Mouse (Mus musculus) left cerebral cortex, adult 8-10 months (tissue): ENCODE data around the gene Rab11fip4. TPM values are rescaled to one million over a fixed set of nuclear protein-coding genes. Genes with fewer than 3 reads are reported as not detected.

Experiments
- DNase-seq, 2 experiments: peaks; one replicate each; pipeline ENCODE4 v3.0.0; 2022; ENCODE audit warnings: low spot score in 2 of 2
- total RNA-seq, 4 experiments: library from RNA; stranded (reverse); gene quantifications; 2 replicates each; pipeline ENCODE4 v1.2.4; 2022

The Rab11fip4 gene
- total RNA-seq, 4 experiments from 2014 or later, result 238 to 263 (median 241) TPM

DNA sequence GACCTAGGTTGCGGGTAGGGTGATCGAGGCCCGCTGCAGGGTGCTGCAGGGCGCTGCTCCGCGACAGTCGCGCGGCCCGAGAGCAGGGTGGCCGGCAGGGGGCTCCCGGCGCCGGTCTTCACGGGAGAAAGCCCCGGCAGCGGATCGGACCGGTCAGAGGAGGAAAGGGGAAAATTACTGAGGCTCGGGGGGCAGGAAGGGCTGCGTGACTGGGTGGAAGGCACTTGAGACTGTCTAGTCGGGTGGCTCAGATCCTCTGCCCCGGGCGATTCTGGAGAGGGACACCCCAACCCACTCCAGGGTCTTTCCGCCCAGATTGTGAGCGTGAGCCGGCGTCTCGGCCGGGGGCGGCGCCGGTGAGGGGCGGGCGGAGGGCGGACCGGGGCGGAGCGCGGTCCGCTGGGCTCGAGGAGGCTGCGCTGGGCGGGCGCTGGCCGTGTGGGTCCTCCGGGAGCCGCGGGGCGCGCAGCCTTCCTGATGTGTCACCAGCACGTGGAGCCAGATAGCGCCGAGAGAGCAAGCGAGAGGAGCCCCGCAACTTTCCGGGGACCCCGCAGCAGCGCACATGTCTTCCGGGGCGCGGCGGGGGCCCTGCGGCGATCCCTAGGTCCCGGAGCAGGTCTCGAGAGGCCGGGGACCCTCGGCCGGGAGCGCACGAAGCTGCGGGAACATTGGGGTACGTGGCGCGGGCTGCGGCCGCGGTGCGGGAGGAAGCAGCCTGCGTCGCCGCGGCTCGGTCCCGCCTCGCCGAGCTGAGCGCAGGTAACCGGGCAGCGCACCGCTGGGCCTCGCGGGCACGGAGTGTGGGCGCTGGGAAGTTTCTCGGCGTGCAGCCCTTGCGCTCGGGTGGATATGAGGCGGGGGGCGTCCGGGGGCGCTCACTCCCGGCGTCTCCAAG is 120.1 kb downstream of the Rab11fip4 start:
- DNase-seq, result peak; percentile 41 to 59

GRCm38 (mm10) chr11:79711766-79712369 is 120.9 kb downstream of the Rab11fip4 start:
- DNase-seq, result no peak

DNA sequence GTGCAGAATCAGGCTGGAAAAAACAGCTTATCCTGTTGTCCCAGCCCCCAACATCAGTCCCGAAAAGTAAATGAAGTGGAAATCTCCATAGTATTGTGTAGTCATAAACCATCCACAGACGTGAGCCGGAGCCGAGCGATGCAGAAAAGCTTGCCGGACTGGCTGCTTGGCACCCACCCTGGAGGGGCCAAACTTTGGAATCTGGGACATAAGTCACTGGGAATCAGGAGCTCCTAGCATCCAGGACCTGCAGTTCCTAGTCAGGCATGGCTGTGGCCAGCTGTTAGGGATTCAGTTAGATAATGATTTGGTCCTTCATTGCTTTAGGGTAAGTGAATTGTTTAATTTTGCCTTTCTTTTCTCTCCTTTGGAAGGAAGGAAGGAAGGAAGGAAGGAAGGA is 122.2 kb downstream of the Rab11fip4 start:
- no peak for DNase-seq

DNA sequence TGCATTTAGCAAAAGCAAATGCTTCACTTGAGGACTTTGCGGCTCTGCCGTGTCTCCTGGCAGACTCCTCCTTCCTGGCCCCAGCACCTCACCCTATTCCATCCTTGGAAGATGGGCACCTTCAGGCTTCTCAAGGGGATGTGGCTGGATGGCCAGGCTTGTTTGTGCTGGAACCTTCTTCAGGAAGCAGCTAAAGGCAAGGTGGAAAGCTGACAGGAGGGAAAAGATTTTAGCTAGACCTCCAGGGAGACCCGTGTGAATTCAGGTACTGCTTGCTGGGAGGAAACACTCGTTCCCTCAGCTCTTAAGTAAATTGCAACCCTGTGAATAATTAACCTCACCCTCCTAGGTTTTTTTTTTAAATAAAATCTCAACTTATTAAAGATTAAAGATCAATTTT is 122.7 kb downstream of the Rab11fip4 start:
- no peak for DNase-seq

GRCm38 (mm10) chr11:79714082-79714742 is 123.2 kb downstream of the Rab11fip4 start:
- no peak for DNase-seq

DNA sequence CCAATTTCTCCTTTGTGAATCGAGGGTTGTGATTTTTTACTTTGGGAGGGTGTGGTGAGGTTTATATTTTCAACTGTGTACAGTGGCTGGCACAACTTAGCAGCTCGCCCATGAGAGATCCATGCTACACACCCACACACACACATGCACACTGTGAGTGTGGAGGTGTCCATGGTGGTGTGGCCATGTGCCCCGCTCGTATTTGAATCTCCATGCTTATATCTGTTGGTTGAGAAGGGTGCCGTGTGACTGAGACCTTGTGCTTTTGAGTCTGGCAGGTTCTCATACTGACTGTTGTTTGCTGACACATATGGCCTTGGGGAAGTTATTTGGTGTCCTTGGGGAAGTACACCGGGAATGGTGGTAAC is 123.7 kb downstream of the Rab11fip4 start:
- no peak for DNase-seq

DNA sequence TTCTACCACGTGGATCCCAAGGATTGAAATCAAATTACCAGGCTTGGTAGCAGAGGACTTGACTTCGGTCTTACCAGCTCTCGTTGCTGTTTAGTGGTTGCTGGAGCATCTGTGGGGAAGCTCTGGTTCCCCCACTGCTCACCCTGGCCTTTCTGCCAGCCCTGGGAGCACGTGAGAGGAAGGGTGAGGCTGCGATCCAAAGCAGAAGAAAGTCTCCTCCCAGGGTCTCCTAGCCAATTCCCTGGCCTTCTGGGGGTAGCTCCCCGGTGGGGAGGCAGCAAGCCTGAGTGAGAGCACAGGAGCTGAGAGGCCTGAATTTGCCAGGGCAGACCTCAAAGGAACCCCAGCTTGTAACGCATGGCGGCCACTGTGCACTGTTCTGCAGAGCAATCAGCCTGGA is 124.3 kb downstream of the Rab11fip4 start:
- DNase-seq, result no peak

- no peak for DNase-seq
Measured at GRCm38 (mm10) chr11:79715733-79716452, 124.9 kb downstream of the Rab11fip4 start.

DNA sequence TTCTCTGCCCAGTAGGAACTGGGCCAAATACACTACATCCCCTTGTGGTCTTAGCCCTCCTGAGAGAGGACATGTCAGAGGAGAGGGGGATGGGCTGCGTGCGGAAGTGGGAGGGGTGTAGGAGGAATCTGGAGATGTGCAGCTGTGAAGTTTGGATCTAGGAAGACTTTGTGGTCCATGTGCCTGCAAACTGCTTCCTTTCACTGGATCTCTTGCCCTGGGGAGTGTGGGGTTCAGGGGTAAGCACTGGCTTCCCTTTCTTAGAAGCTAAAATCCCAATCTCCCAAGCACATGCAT is 125.4 kb downstream of the Rab11fip4 start:
- no peak for DNase-seq

GRCm38 (mm10) chr11:79717271-79717670 is 126.3 kb downstream of the Rab11fip4 start:
- DNase-seq, result no peak

- DNase-seq, result no peak
Measured at GRCm38 (mm10) chr11:79717801-79718200, 126.8 kb downstream of the Rab11fip4 start.

DNA sequence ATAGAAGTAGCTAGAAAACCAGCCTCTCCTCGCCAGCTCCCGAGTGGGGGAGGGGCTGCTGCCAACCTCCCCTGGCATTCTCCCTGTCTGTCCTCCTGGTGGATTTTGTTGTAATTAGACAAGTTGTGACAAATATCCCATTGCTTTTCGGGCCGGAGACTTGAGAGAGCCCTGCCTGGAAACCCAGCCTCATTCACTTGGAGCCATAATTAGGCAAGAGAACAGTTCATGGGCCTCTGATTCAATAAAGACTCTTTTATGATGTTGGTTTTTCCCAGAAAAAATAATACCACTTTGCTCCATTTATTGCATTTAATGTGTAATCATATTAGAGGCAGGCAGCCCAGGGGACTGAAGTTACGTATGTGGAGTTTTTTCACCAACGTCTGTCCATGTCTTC is 127.2 kb downstream of the Rab11fip4 start:
- no peak for DNase-seq

DNA sequence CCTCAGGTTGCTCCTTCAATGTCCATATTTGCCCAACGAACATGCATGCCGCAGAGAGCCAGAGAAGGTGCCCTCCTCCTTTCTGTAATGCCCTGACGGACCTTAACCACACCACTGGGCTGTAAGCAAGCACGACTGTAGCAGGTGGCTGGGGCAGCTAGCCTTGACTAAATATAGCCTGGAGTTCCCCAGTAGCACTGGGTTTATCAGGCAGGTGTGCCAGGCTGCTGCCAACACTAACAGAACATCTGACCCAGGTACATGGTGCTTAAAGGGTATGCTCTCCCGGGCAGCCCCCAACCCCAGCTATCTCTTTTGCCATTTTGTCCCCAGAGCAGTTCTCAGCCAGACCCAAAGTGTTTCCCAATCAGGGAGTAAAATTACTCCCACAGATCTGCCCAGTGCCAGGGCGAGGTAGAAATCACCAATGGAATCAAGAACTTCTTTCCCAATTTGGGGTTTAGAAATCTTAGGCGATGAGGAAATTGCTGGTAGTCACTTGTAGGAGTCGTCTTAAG is 127.9 kb downstream of the Rab11fip4 start:
- no peak for DNase-seq

GRCm38 (mm10) chr11:79720737-79721136 is 129.7 kb downstream of the Rab11fip4 start:
- DNase-seq, result no peak

DNA sequence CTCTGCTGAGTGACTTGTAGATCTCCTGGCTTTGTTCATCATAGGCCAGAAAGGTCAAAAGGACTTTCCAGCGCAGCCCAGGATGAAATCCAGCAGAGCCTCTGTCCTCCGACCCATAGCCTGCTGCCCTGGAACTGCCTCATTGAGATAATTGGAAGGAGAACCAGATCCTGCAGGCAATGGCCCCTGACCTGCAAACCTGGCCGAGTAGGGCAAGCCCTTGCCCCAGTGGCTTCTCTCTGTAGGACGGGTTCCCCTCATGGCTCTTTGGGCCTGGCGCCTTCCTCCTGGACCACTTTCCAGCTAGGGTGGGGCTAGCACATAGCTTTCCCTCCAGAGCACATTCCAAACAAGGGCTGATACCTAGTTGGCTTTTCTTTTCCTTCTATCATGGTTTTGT is 131.8 kb downstream of the Rab11fip4 start:
- DNase-seq, result no peak

DNA sequence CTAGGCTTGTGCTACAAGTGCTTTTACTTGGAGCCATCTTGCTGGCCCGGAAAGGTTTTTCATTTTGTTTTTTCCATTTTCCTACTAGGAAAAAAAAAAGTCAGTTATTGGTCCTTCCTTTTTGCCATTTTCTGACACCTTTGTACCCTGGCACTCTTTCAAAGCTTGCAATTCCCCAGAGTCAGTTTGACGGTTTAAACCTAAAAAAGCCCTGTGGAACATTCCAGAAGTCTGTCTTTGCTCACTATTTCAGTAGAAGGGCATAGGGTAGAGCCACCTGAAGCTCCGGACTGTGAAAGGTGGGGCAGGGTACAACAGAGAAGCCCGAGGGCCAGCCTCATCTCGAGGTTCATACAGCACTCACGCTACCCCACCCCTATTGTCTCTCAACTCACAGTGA is 134.0 kb downstream of the Rab11fip4 start:
- DNase-seq, result no peak

GRCm38 (mm10) chr11:79729231-79730047 is 138.4 kb downstream of the Rab11fip4 start:
- peak in 1 of 2 experiments; percentile 66 for DNase-seq

- no peak for DNase-seq
Measured at GRCm38 (mm10) chr11:79730462-79730861, 139.4 kb downstream of the Rab11fip4 start.

- DNase-seq, result no peak
Measured at GRCm38 (mm10) chr11:79731476-79731875, 140.5 kb downstream of the Rab11fip4 start.

DNA sequence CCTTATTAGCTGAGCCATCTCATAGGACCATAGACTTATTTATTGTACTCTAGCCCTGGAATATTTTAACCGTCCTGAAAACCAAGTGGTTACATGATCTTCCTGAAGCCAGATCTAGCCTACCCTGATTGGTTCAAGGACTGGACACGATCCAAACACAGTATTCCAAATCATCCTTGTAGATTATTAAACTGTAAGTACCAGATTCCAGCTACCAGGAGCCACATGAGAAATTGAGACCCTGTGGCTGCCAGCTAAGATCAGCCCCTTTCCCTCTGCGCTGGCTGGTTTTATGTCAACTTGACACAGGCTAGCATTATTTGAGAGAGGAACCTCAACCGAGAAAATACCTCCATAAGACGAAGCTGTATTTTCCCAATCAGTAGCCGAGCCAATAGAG is 142.0 kb downstream of the Rab11fip4 start:
- no peak for DNase-seq
